Mouse (Mus musculus) CH12.LX (cell line): ENCODE results near the gene Nat8f6.
"Not testable (repeated sequence)": the region's sequence is repeated elsewhere in the genome, so short reads cannot be mapped to it uniquely, and the experiment has no call there.

Source experiments
- BHLHE40 ChIP-seq: IDR thresholded peaks from 2 replicates; pipeline ENCODE4 v1.6.1; 2011; ENCODE audit warnings: mild to moderate bottlenecking, low read depth, low read length, improper control_type of control experiment
- CTCF ChIP-seq, 2 experiments: IDR thresholded peaks in 1 of 2; conservative IDR thresholded peaks in 1 of 2; 2 replicates each; pipeline ENCODE4 v1.5.1; 2011 to 2012; ENCODE audit warnings: low read depth in 2 of 2, low read length in 2 of 2, improper control_type of control experiment in 1 of 2, inconsistent platforms in 1 of 2, mild to moderate bottlenecking in 1 of 2, moderate library complexity in 1 of 2
- E2F4 ChIP-seq: IDR thresholded peaks from 2 replicates; pipeline ENCODE4 v1.6.1; 2011; ENCODE audit warnings: low read depth, low read length, improper control_type of control experiment; ENCODE audit not compliant: insufficient replicate concordance
- ETS1 ChIP-seq: conservative IDR thresholded peaks from 2 replicates; pipeline ENCODE4 v1.6.1; 2012; ENCODE audit warnings: low read depth, mild to moderate bottlenecking, inconsistent platforms, low read length, improper control_type of control experiment, moderate library complexity
- JUND ChIP-seq: conservative IDR thresholded peaks from 2 replicates; pipeline ENCODE4 v1.6.1; 2011; ENCODE audit warnings: low read depth, low read length, improper control_type of control experiment
- MEF2A ChIP-seq: IDR thresholded peaks from 2 replicates; pipeline ENCODE4 v1.6.1; 2014; ENCODE audit warnings: low read depth, mild to moderate bottlenecking, inconsistent platforms, low read length, improper control_type of control experiment, borderline replicate concordance
- NELFE ChIP-seq: IDR thresholded peaks from 2 replicates; pipeline ENCODE4 v1.6.1; 2011; ENCODE audit warnings: low read depth, low read length, improper control_type of control experiment
- NRF1 ChIP-seq: IDR thresholded peaks from 2 replicates; pipeline ENCODE4 v1.6.1; 2014; ENCODE audit warnings: low read depth, mild to moderate bottlenecking, inconsistent platforms, low read length, improper control_type of control experiment, moderate library complexity
- POLR2A ChIP-seq: IDR thresholded peaks from 2 replicates; pipeline ENCODE4 v1.6.1; 2011; ENCODE audit warnings: low read depth, mild to moderate bottlenecking, improper control_type of control experiment, low read length
- TCF12 ChIP-seq: IDR thresholded peaks from 2 replicates; pipeline ENCODE4 v1.6.1; 2014; ENCODE audit warnings: low read depth, mild to moderate bottlenecking, inconsistent platforms, low read length, improper control_type of control experiment
- UBTF ChIP-seq: IDR thresholded peaks from 2 replicates; pipeline ENCODE4 v1.6.1; 2012; ENCODE audit warnings: low read depth, mild to moderate bottlenecking, inconsistent platforms, low read length, improper control_type of control experiment, moderate library complexity
- ZKSCAN1 ChIP-seq: IDR thresholded peaks from 2 replicates; pipeline ENCODE4 v1.6.1; 2012; ENCODE audit warnings: low read depth, inconsistent platforms, low read length, improper control_type of control experiment, borderline replicate concordance

DNA sequence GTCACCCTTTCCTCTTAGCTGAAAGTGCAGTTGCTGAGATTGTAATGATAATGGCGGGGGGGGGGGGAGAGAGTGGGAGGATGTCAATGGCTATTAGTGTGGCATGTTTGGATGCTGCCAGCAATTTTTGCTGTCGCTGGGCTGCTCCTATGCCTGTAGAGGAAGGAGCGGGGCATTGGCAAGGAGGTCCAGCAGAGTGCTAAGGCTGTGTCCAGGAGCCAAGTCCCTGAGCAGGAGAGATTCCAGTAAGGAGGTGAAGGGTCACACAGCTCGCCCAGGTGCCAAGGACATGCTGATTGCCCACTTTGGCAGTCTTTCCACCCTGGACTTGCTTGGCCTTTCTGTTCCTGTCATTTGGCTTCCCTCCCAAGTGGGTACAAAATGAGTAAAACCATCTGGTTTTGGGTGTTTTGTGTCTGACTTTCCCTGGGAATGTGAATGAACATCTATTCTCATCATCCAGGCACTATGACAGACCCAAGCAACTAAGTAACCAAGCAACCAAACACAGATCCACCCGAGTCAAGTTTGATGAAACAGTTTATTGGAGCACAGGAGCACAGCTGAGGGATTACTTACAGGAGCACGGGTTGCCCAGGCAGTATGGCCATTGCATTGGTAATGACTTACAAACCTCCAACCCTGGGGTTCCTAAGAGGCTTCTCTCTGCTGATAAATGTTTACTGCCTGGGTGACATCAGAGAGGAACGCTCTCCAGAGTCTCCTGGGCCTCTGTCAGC is 44.3 kb upstream of the Nat8f6 start:
- not testable (repeated sequence) for TF ChIP-seq POLR2A; CTCF (conservative IDR thresholded peaks at IDR 0.05 in 1 of 2, IDR thresholded peaks at IDR 0.05 in 1 of 2; ENCODE audit: low read depth in 2 of 2, low read length in 2 of 2); TCF12; ETS1; MEF2A; BHLHE40; ZKSCAN1; NRF1; JUND; E2F4; NELFE; UBTF
